Mouse (Mus musculus) kidney, postnatal 0 days (tissue): Measurements from ENCODE around the gene Eml1. TPM values are rescaled to one million over a fixed set of nuclear protein-coding genes. Genes with fewer than 3 reads are reported as not detected.
A peak's percentile ranks its signal among the peaks of the same experiment; 100 is the strongest.

ENCODE experiments used
- ATAC-seq: fragments of 200-750 bp; cut with Nextera tagmentation; replicated peaks from 2 replicates; pipeline ENCODE4 v1.8.0; 2017; ENCODE audit warnings: low read depth, moderate number of reproducible peaks, moderate TSS enrichment, moderate library complexity; ENCODE audit not compliant: low FRiP score
- DNase-seq: peaks from one replicate; pipeline ENCODE4 v3.0.0-alpha.2; 2016; ENCODE audit warnings: low spot score
- H3K27ac ChIP-seq: fragments of 300-500 bp; sonication (generic); 2 replicates; pipeline ENCODE4 v1.5.1; 2014; ENCODE audit warnings: mild to moderate bottlenecking
- H3K27me3 ChIP-seq: fragments of 300-500 bp; sonication (generic); 2 replicates; pipeline ENCODE4 v1.6.1; 2014; ENCODE audit warnings: low read length, mixed read lengths; ENCODE audit not compliant: insufficient read depth
- H3K36me3 ChIP-seq: fragments of 300-500 bp; sonication (generic); 2 replicates; pipeline ENCODE4 v1.6.1; 2014; ENCODE audit warnings: low read length, mixed read lengths; ENCODE audit not compliant: insufficient read depth
- H3K4me1 ChIP-seq: fragments of 300-500 bp; sonication (generic); replicated peaks from 2 replicates; pipeline ENCODE4 v1.6.1; 2014; ENCODE audit warnings: antibody characterized with exemption, low read length, mixed read lengths; ENCODE audit not compliant: insufficient read depth
- H3K4me2 ChIP-seq: fragments of 300-500 bp; sonication (generic); 2 replicates; pipeline ENCODE4 v1.6.1; 2014; ENCODE audit warnings: mild to moderate bottlenecking, low read length, moderate library complexity, mixed read lengths
- H3K4me3 ChIP-seq: fragments of 300-500 bp; sonication (generic); replicated peaks from 2 replicates; pipeline ENCODE4 v1.5.1; 2014; ENCODE audit warnings: low read depth, low read length
- H3K9ac ChIP-seq: fragments of 300-500 bp; sonication (generic); 2 replicates; pipeline ENCODE4 v1.6.1; 2014; ENCODE audit warnings: low read depth, low read length
- H3K9me3 ChIP-seq: fragments of 300-500 bp; sonication (generic); replicated peaks from 2 replicates; pipeline ENCODE4 v1.6.1; 2016; ENCODE audit warnings: low read length, inconsistent platforms, mixed read lengths
- CTCF ChIP-seq: IDR thresholded peaks from 2 replicates; pipeline ENCODE4 v1.5.1; 2016; ENCODE audit warnings: antibody characterized with exemption, low read depth, mild to moderate bottlenecking, moderate library complexity
- WGBS: fragments of 180-500 bp; shearing (Covaris S2); extraction: QIAGEN DNeasy Blood & Tissue Kit; methylation state at CpG from one replicate; pipeline ENCODE4 v1.1.7; 2014; 5-methylcytosine and 5-hydroxymethylcytosine counted together
- polyA plus RNA-seq: library from polyadenylated mRNA; unstranded; fragments of >200 nt; fragmentation: Nextera tagmentation; extraction: Ambion mirVana; gene quantifications from 2 replicates; pipeline ENCODE4 v1.2.1, GENCODE M21; 2015

Gene Eml1
- polyA plus RNA-seq, 1 experiment from 2014 or later, result 39.0 TPM

DNA sequence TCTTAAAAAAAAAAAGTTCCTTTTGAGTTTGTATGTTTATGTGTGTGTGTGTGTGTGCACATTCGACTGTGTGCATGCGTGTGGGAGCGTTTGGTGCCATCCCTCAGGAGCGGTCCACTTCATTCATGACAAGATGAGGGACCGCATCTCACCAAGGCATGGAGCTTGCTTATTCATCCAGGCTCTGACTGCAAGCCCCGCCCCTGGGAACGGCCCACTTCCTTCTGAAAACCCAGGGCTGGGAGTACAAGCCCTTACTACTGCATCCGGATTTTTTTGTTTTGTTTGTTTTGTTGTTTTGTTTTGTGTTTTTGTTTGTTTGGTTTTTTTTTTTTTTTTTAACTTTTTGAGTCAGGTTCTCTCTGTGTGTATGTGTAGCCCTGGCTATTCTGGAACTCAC is 148.6 kb downstream of the Eml1 start:
- Histone ChIP-seq H3K4me1 (no peaks in the 10 kb centered on the region), H3K9me3 (no peaks in the 10 kb centered on the region), H3K27ac (no peak overlapping the region), H3K4me3 (no peak overlapping the region), H3K9ac (no peak overlapping the region), H3K27me3 (no peaks in the 10 kb centered on the region), H3K4me2 (no peak overlapping the region), H3K36me3 (peaks cover 10% of the 10 kb centered on the region; the same call in 1 of the 2 replicates)
- DNase-seq (no peak), ATAC-seq (no peak)
- TF ChIP-seq CTCF, result no peak
- 59% methylated on average over 8 of the region's 8 CpGs for WGBS

- Histone ChIP-seq H3K9me3 (no peaks in the 10 kb centered on the region), H3K27me3 (no peaks in the 10 kb centered on the region), H3K9ac (no peak overlapping the region), H3K4me3 (no peak overlapping the region), H3K36me3 (0 out of 2 replicates have a peak, but pooled peaks cover 11% of the 10 kb centered on the region), H3K4me2 (no peak overlapping the region), H3K27ac (no peak overlapping the region), H3K4me1 (no peaks in the 10 kb centered on the region)
- DNase-seq, result peak; percentile 69
- TF ChIP-seq CTCF, result peak; percentile 79
- WGBS, result 47% methylated on average over 8 of the region's 8 CpGs
- ATAC-seq, result no peak; the same call in 1 of the 2 replicates
These were observed 158.5 kb downstream of the Eml1 start for GRCm38 (mm10) chr12:108529214-108529613.

DNA sequence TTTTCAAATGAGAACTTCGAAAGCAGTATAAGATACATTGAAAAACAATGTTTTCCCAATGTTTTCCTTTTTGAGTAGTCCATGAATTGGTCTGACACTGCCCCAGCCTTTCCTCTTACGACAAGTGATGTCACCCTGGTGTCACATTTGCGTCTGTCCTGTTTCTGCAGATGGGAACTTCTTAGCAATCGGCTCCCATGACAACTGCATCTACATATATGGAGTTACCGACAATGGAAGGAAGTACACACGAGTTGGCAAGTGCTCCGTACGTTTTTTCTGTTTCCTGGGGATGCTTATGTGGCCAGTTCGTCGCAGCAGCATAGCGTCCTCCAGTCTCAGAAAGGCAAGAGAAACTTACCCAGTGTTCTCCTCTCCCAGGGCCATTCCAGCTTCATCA is 163.7 kb downstream of the Eml1 start:
- 81% methylated on average over 11 of the region's 11 CpGs for WGBS
- no peaks in the 10 kb centered on the region for H3K27me3 ChIP-seq
- no peaks in the 10 kb centered on the region for H3K4me1 ChIP-seq
- no peaks in the 10 kb centered on the region for H3K9me3 ChIP-seq
- no peak for ATAC-seq
- 0 out of 2 replicates have a peak, but pooled peaks cover 5% of the 10 kb centered on the region for H3K36me3 ChIP-seq
- no peak overlapping the region for H3K9ac ChIP-seq
- no peak overlapping the region for H3K4me2 ChIP-seq
- TF ChIP-seq CTCF, result no peak
- H3K27ac ChIP-seq, result no peak overlapping the region
- DNase-seq, result no peak
- no peak overlapping the region for H3K4me3 ChIP-seq

DNA sequence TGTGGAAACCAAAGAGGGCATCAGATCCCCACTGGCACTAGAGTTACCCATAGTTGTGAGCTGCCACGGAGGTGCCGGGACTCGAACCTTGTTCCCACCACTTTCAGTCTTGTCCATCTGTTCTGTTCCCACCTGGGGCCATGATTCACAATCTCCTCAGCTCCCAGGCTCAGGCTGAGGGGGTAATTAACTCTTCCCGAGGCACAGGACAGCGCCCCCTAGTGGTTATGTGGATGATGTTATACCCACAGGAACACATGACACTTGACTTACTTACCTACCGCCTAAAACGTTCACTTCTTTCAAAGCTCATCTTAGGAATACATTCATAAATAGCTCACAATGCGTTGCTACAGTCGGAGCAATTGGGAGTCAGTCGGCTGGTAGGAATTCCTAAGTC is 165.7 kb downstream of the Eml1 start:
- ATAC-seq, result no peak
- WGBS, result 73% methylated on average over 10 of the region's 10 CpGs
- Histone ChIP-seq H3K4me3 (no peak overlapping the region), H3K9me3 (no peaks in the 10 kb centered on the region), H3K36me3 (0 out of 2 replicates have a peak, but pooled peaks cover 5% of the 10 kb centered on the region), H3K4me2 (no peak overlapping the region), H3K27ac (no peak overlapping the region), H3K27me3 (no peaks in the 10 kb centered on the region), H3K4me1 (no peaks in the 10 kb centered on the region), H3K9ac (no peak overlapping the region)
- peak; percentile 65 for TF ChIP-seq CTCF
- no peak for DNase-seq

DNA sequence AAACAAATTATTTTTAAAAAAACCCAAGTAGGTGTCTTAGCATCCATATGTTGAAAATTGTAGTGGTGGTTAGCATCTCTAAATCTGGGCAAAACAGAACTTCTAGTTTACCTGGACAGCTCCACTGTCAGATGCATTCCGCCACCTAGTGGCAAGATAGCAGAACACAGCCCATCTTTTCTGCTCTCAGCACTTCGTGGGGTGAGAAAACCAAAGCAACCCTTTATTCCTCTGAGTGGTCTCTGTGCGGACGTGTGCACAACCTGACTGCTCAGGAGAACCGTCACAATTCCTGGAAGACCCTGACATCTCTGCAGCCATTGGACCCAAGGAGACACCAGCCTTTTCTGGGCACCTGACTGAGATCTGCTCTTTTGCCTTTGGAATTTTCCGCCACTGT is 170.3 kb downstream of the Eml1 start:
- 0 out of 2 replicates have a peak, but pooled peaks have one; percentile 25 for ATAC-seq
- WGBS, result 28% methylated on average over 6 of the region's 6 CpGs
- no peaks in the 10 kb centered on the region for H3K27me3 ChIP-seq

DNA sequence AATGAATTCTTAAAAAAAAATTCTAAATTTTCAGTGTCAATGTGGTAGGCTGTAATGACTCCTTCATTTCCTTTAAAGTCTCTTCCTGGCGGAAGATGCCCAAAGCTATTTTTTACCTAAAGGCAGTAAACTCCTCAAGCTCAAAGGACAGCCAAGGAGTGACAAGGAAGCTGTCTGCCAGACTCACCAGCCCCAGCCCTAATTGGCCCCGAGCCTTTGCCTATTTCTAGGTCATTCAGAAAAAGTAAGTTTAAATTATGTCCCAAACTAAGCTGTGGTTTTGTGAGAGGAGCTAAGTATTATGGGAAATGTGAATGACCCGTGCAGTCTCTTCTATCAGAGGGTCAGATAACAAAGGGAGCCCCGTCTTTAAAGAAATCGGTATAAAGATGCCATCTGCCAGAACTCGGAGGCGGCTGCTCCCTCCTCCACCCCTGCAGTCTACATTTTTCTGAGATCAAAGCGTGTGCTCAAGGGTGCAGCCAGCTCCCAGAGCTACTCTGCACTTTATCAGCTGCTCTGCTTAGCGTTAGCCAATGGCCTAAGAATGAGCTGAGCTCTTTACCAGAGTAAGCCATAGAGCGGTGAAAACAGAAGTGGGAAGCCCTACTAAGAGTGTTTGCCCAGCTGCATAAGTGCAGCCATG is 175.9 kb downstream of the Eml1 start:
- H3K4me1 ChIP-seq, result peaks cover 6% of the 10 kb centered on the region; the same call in 1 of the 2 replicates
- H3K36me3 ChIP-seq, result no peaks in the 10 kb centered on the region
- no peaks in the 10 kb centered on the region for H3K27me3 ChIP-seq
- no peak overlapping the region for H3K27ac ChIP-seq
- DNase-seq (peak; percentile 55), ATAC-seq (no peak; the same call in 1 of the 2 replicates)
- no peaks in the 10 kb centered on the region for H3K9me3 ChIP-seq
- peak overlapping the region; percentile 25; the same call in 1 of the 2 replicates for H3K4me2 ChIP-seq
- no peak overlapping the region for H3K4me3 ChIP-seq
- no peak for TF ChIP-seq CTCF
- no peak overlapping the region for H3K9ac ChIP-seq
- 13% methylated on average over 10 of the region's 10 CpGs for WGBS

More for the DNA sequence above, 170.3 kb downstream of the Eml1 start:
- Histone ChIP-seq H3K4me1 (no peaks in the 10 kb centered on the region), H3K9ac (no peak overlapping the region), H3K27ac (no peak overlapping the region), H3K9me3 (no peaks in the 10 kb centered on the region), H3K4me3 (no peak overlapping the region), H3K4me2 (no peak overlapping the region), H3K36me3 (0 out of 2 replicates have a peak, but pooled peaks cover 5% of the 10 kb centered on the region)
- DNase-seq, result peak; percentile 77
- peak; percentile 80 for TF ChIP-seq CTCF
